Mouse (Mus musculus): ENCODE measurements around the gene Mpz. TPM values are rescaled to one million over a fixed set of nuclear protein-coding genes. Genes with fewer than 3 reads are reported as not detected.

The Mpz gene
- not detected for polyA plus RNA-seq (2014; fragmentation: Illumina TruSeq; extraction: RNeasy Lipid Tissue Mini Kit (QIAGEN cat#74804); ENCODE audit: low read depth, low replicate concordance)

GRCm38 (mm10) chr1:171149974-171150760 is at the start of gene Mpz, which contains the start of gene Sdhc:
Gene Mpz, plus strand, starts transcription at chr1:171150711.
Gene Sdhc, minus strand, starts transcription at chr1:171150603.

GRCm38 (mm10) chr1:171113873-171114299 is 36.6 kb upstream of the Mpz start, which contains the start of gene Cfap126:
Gene Cfap126, plus strand, starts transcription at chr1:171113918.

GRCm38 (mm10) chr1:171195887-171196397 is 45.4 kb downstream of the Mpz start, which contains the start of gene Pcp4l1:
Gene Pcp4l1, minus strand, starts transcription at chr1:171196268.

Other genes with a start within 250 kb of the Mpz start
- not detected for gene Fcrlb, start 237.8 kb upstream of the Mpz start, polyA plus RNA-seq (2014; fragmentation: Illumina TruSeq; extraction: RNeasy Lipid Tissue Mini Kit (QIAGEN cat#74804); ENCODE audit: low read depth, low replicate concordance)
- 0.40 TPM for gene Fcrla, start 223.1 kb upstream of the Mpz start, polyA plus RNA-seq (2014; fragmentation: Illumina TruSeq; extraction: RNeasy Lipid Tissue Mini Kit (QIAGEN cat#74804); ENCODE audit: low read depth, low replicate concordance)
- 106 TPM for gene Fcgr2b, start 174.2 kb upstream of the Mpz start, polyA plus RNA-seq (2014; fragmentation: Illumina TruSeq; extraction: RNeasy Lipid Tissue Mini Kit (QIAGEN cat#74804); ENCODE audit: low read depth, low replicate concordance)
- 6.3 TPM for gene Fcgr4, start 131.8 kb upstream of the Mpz start, polyA plus RNA-seq (2014; fragmentation: Illumina TruSeq; extraction: RNeasy Lipid Tissue Mini Kit (QIAGEN cat#74804); ENCODE audit: low read depth, low replicate concordance)
- gene Fcgr3, start 85.8 kb upstream of the Mpz start, polyA plus RNA-seq (2014; fragmentation: Illumina TruSeq; extraction: RNeasy Lipid Tissue Mini Kit (QIAGEN cat#74804); ENCODE audit: low read depth, low replicate concordance) = 5.2 TPM
- 1.9 TPM for gene Cfap126, start 36.8 kb upstream of the Mpz start, polyA plus RNA-seq (2014; fragmentation: Illumina TruSeq; extraction: RNeasy Lipid Tissue Mini Kit (QIAGEN cat#74804); ENCODE audit: low read depth, low replicate concordance)
- gene Sdhc, start 108 bp upstream of the Mpz start, polyA plus RNA-seq (2014; fragmentation: Illumina TruSeq; extraction: RNeasy Lipid Tissue Mini Kit (QIAGEN cat#74804); ENCODE audit: low read depth, low replicate concordance) = 115 TPM
- gene Pcp4l1, start 45.6 kb downstream of the Mpz start, polyA plus RNA-seq (2014; fragmentation: Illumina TruSeq; extraction: RNeasy Lipid Tissue Mini Kit (QIAGEN cat#74804); ENCODE audit: low read depth, low replicate concordance) = 14.7 TPM
- gene Nr1i3, start 63.3 kb downstream of the Mpz start, polyA plus RNA-seq (2014; fragmentation: Illumina TruSeq; extraction: RNeasy Lipid Tissue Mini Kit (QIAGEN cat#74804); ENCODE audit: low read depth, low replicate concordance) = 117 TPM
- gene Tomm40l, start 71.8 kb downstream of the Mpz start, polyA plus RNA-seq (2014; fragmentation: Illumina TruSeq; extraction: RNeasy Lipid Tissue Mini Kit (QIAGEN cat#74804); ENCODE audit: low read depth, low replicate concordance) = 1.2 TPM
- gene Apoa2, start 74.3 kb downstream of the Mpz start, polyA plus RNA-seq (2014; fragmentation: Illumina TruSeq; extraction: RNeasy Lipid Tissue Mini Kit (QIAGEN cat#74804); ENCODE audit: low read depth, low replicate concordance) = 7,804 TPM
- 20.2 TPM for gene Fcer1g, start 83.7 kb downstream of the Mpz start, polyA plus RNA-seq (2014; fragmentation: Illumina TruSeq; extraction: RNeasy Lipid Tissue Mini Kit (QIAGEN cat#74804); ENCODE audit: low read depth, low replicate concordance)
- not detected for gene Adamts4, start 99.7 kb downstream of the Mpz start, polyA plus RNA-seq (2014; fragmentation: Illumina TruSeq; extraction: RNeasy Lipid Tissue Mini Kit (QIAGEN cat#74804); ENCODE audit: low read depth, low replicate concordance)
- gene Ndufs2, start 100.7 kb downstream of the Mpz start, polyA plus RNA-seq (2014; fragmentation: Illumina TruSeq; extraction: RNeasy Lipid Tissue Mini Kit (QIAGEN cat#74804); ENCODE audit: low read depth, low replicate concordance) = 74.6 TPM
- 3.7 TPM for gene B4galt3, start 119.6 kb downstream of the Mpz start, polyA plus RNA-seq (2014; fragmentation: Illumina TruSeq; extraction: RNeasy Lipid Tissue Mini Kit (QIAGEN cat#74804); ENCODE audit: low read depth, low replicate concordance)
- 6.1 TPM for gene Ppox, start 130.5 kb downstream of the Mpz start, polyA plus RNA-seq (2014; fragmentation: Illumina TruSeq; extraction: RNeasy Lipid Tissue Mini Kit (QIAGEN cat#74804); ENCODE audit: low read depth, low replicate concordance)
- 10.9 TPM for gene Usp21, start 137.3 kb downstream of the Mpz start, polyA plus RNA-seq (2014; fragmentation: Illumina TruSeq; extraction: RNeasy Lipid Tissue Mini Kit (QIAGEN cat#74804); ENCODE audit: low read depth, low replicate concordance)
- 85.2 TPM for gene Ufc1, start 144.3 kb downstream of the Mpz start, polyA plus RNA-seq (2014; fragmentation: Illumina TruSeq; extraction: RNeasy Lipid Tissue Mini Kit (QIAGEN cat#74804); ENCODE audit: low read depth, low replicate concordance)
- gene Dedd, start 178.4 kb downstream of the Mpz start, polyA plus RNA-seq (2014; fragmentation: Illumina TruSeq; extraction: RNeasy Lipid Tissue Mini Kit (QIAGEN cat#74804); ENCODE audit: low read depth, low replicate concordance) = 7.6 TPM
- gene Nit1, start 194.9 kb downstream of the Mpz start, polyA plus RNA-seq (2014; fragmentation: Illumina TruSeq; extraction: RNeasy Lipid Tissue Mini Kit (QIAGEN cat#74804); ENCODE audit: low read depth, low replicate concordance) = 61.0 TPM
- 29.2 TPM for gene Pfdn2, start 195.0 kb downstream of the Mpz start, polyA plus RNA-seq (2014; fragmentation: Illumina TruSeq; extraction: RNeasy Lipid Tissue Mini Kit (QIAGEN cat#74804); ENCODE audit: low read depth, low replicate concordance)
- gene Klhdc9, start 210.1 kb downstream of the Mpz start, polyA plus RNA-seq (2014; fragmentation: Illumina TruSeq; extraction: RNeasy Lipid Tissue Mini Kit (QIAGEN cat#74804); ENCODE audit: low read depth, low replicate concordance) = not detected
- not detected for gene Nectin4, start 219.4 kb downstream of the Mpz start, polyA plus RNA-seq (2014; fragmentation: Illumina TruSeq; extraction: RNeasy Lipid Tissue Mini Kit (QIAGEN cat#74804); ENCODE audit: low read depth, low replicate concordance)
- 1.6 TPM for gene Arhgap30, start 238.2 kb downstream of the Mpz start, polyA plus RNA-seq (2014; fragmentation: Illumina TruSeq; extraction: RNeasy Lipid Tissue Mini Kit (QIAGEN cat#74804); ENCODE audit: low read depth, low replicate concordance)

Data from liver, adult 10 weeks (tissue).